Mouse (Mus musculus) thymus, postnatal 36 days (tissue): ENCODE measurements around the gene Olfr1391.
"Not testable (repeated sequence)": the region's sequence is repeated elsewhere in the genome, so short reads cannot be mapped to it uniquely, and the experiment has no call there.

ENCODE experiments used
- DNase-seq, 2 experiments: peaks; one replicate each; pipeline ENCODE4 v3.0.0; 2022; ENCODE audit warnings: mixed read lengths in 2 of 2

The Olfr1391 gene

GRCm38 (mm10) chr11:49322442-49322841, at the start of gene Olfr1391:
Gene Olfr1391, plus strand, starts transcription at chr11:49322742.
- DNase-seq = no peak

GRCm38 (mm10) chr11:49273834-49274519, 48.6 kb upstream of the Olfr1391 start:
- no peak for DNase-seq

GRCm38 (mm10) chr11:49278222-49278621, 44.3 kb upstream of the Olfr1391 start, which contains the start of gene Olfr1393:
Gene Olfr1393, plus strand, starts transcription at chr11:49278304.
- no peak for DNase-seq

GRCm38 (mm10) chr11:49284982-49285381, 37.6 kb upstream of the Olfr1391 start, which contains the start of gene Olfr1392:
Gene Olfr1392, plus strand, starts transcription at chr11:49285282.
- not testable (repeated sequence) for DNase-seq

- no peak for DNase-seq
Observed at GRCm38 (mm10) chr11:49287251-49287650, 35.3 kb upstream of the Olfr1391 start.

- no peak for DNase-seq
Observed at GRCm38 (mm10) chr11:49292777-49293176, 29.8 kb upstream of the Olfr1391 start.

- no peak for DNase-seq
Observed at GRCm38 (mm10) chr11:49304441-49304840, 18.1 kb upstream of the Olfr1391 start, which contains the start of gene Olfr10. Gene Olfr10, plus strand, starts transcription at chr11:49304741.

- not testable (repeated sequence) for DNase-seq
Observed at GRCm38 (mm10) chr11:49308547-49308946, 14.0 kb upstream of the Olfr1391 start.

GRCm38 (mm10) chr11:49326726-49327125, 4.2 kb downstream of the Olfr1391 start:
- no peak for DNase-seq

- DNase-seq = no peak
Observed at GRCm38 (mm10) chr11:49329686-49330085, 7.1 kb downstream of the Olfr1391 start.

GRCm38 (mm10) chr11:49334888-49335287, 12.3 kb downstream of the Olfr1391 start, which contains the start of gene Olfr1390:
Gene Olfr1390, plus strand, starts transcription at chr11:49335188.
- DNase-seq = no peak

GRCm38 (mm10) chr11:49337150-49337832, 14.7 kb downstream of the Olfr1391 start:
- no peak for DNase-seq
